ENCODE assay signal across 8 mouse cellular contexts in genomic region chr3:122292300-122293222, GRCm38 (mm10). TPM values are rescaled to one million over a fixed set of nuclear protein-coding genes. Genes with fewer than 3 reads are reported as not detected.
DNase-seq lines count a peak whose midpoint lies in the region; ATAC-seq and TF ChIP-seq lines count a peak whose summit lies in the region.

No protein-coding gene starts in this region.

- H3K27me3 ChIP-seq in embryonic facial prominence, embryonic 13.5 days = no peaks in the 10 kb centered on the region
- no peaks in the 10 kb centered on the region for H3K27me3 ChIP-seq in heart, adult 2 months (ENCODE audit: control insufficient read depth, insufficient read depth, low read length)
- H3K27me3 ChIP-seq in kidney, adult 2 months (replicated peaks; ENCODE audit: control insufficient read depth, insufficient read depth, low read length) = no peaks in the 10 kb centered on the region
- H3K27me3 ChIP-seq in limb, embryonic 12.5 days = no peaks in the 10 kb centered on the region
- no peaks in the 10 kb centered on the region for H3K27me3 ChIP-seq in midbrain, embryonic 14.5 days (ENCODE audit: control insufficient read depth, insufficient read depth, low read length)

- H3K36me3 ChIP-seq in embryonic facial prominence, embryonic 13.5 days = no peaks in the 10 kb centered on the region
- H3K36me3 ChIP-seq in heart, adult 2 months (ENCODE audit: control insufficient read depth, insufficient read depth, low read length) = no peaks in the 10 kb centered on the region
- H3K36me3 ChIP-seq in kidney, adult 2 months (ENCODE audit: control insufficient read depth, insufficient read depth, low read length) = no peaks in the 10 kb centered on the region
- no peaks in the 10 kb centered on the region for H3K36me3 ChIP-seq in limb, embryonic 12.5 days
- H3K36me3 ChIP-seq in midbrain, embryonic 14.5 days (ENCODE audit: control insufficient read depth, insufficient read depth, low read length) = no peaks in the 10 kb centered on the region

- no peaks in the 10 kb centered on the region for H3K79me2 ChIP-seq in heart, adult 2 months (replicated peaks; ENCODE audit: control insufficient read depth, insufficient read depth, low read length)

- DNase-seq in 3T3-L1 (ENCODE audit: low read depth, low spot score) = peak; percentile 94
- DNase-seq in adrenal gland, postnatal 4 days (ENCODE audit: low spot score in 2 of 2) = peak; percentile 90 to 96
- DNase-seq in heart, adult 2 months = peak; percentile 95 to 99
- peak; percentile 96 for DNase-seq in kidney, adult 2 months
- peak; percentile 94 for DNase-seq in midbrain, embryonic 14.5 days
- peak; percentile 92 for DNase-seq in spleen, adult 12 weeks (ENCODE audit: low spot score)

- peak overlapping the region; percentile 72 for H3K4me2 ChIP-seq in embryonic facial prominence, embryonic 13.5 days
- peak overlapping the region; percentile 71 for H3K4me2 ChIP-seq in limb, embryonic 12.5 days
- peak overlapping the region; percentile 80 for H3K4me2 ChIP-seq in midbrain, embryonic 14.5 days (ENCODE audit: low read length)

- peak overlapping the region; percentile 89 for H3K4me3 ChIP-seq in embryonic facial prominence, embryonic 13.5 days
- peak overlapping the region; percentile 81 for H3K4me3 ChIP-seq in heart, adult 2 months
- H3K4me3 ChIP-seq in kidney, adult 2 months (ENCODE audit: insufficient read depth, low read depth, low read length) = peak overlapping the region; percentile 83
- peak overlapping the region; percentile 87 for H3K4me3 ChIP-seq in limb, embryonic 12.5 days (replicated peaks)
- peak overlapping the region; percentile 82 for H3K4me3 ChIP-seq in midbrain, embryonic 14.5 days (replicated peaks; ENCODE audit: low read depth, low read length)

- intact Hi-C loops in heart, adult 2 months (cut with DNase I) = loop anchor here (1.0 to 10.0 kb wide), 4 partner anchors 18 to 492 kb away; partner anchors contain the start of genes Dnttip2 and Gclm

- TF ChIP-seq POLR2A in heart, adult 2 months (IDR thresholded peaks at IDR 0.05; ENCODE audit: insufficient read depth, low read depth, low read length) = no peak; the same call in 1 of the 2 replicates
- no peak for TF ChIP-seq POLR2A in kidney, adult 2 months (IDR thresholded peaks at IDR 0.05; ENCODE audit: low read depth, low read length)

- H3K27ac ChIP-seq in embryonic facial prominence, embryonic 13.5 days = peak overlapping the region; percentile 96
- H3K27ac ChIP-seq in heart, adult 2 months = peak overlapping the region; percentile 98
- peak overlapping the region; percentile 93 for H3K27ac ChIP-seq in kidney, adult 2 months (ENCODE audit: insufficient read depth, low read depth, low read length)
- peak overlapping the region; percentile 99 for H3K27ac ChIP-seq in limb, embryonic 12.5 days
- peak overlapping the region; percentile 100 for H3K27ac ChIP-seq in midbrain, embryonic 14.5 days (replicated peaks; ENCODE audit: low read depth, low read length)

- ATAC-seq in embryonic facial prominence, embryonic 13.5 days (ENCODE audit: insufficient number of reproducible peaks, insufficient read depth, low FRiP score, low TSS enrichment, low read depth) = peak; percentile 80
- ATAC-seq in limb, embryonic 12.5 days (ENCODE audit: insufficient number of reproducible peaks, insufficient read depth, low FRiP score, low TSS enrichment, low read depth) = peak; percentile 45; the same call in 1 of the 2 replicates
- ATAC-seq in midbrain, embryonic 14.5 days (ENCODE audit: low FRiP score, low TSS enrichment) = peak; percentile 72

- peaks cover 32% of the 10 kb centered on the region for H3K4me1 ChIP-seq in embryonic facial prominence, embryonic 13.5 days
- H3K4me1 ChIP-seq in heart, adult 2 months (ENCODE audit: control insufficient read depth, insufficient read depth, low read length) = peaks cover 5% of the 10 kb centered on the region
- no peaks in the 10 kb centered on the region; the same call in 1 of the 2 replicates for H3K4me1 ChIP-seq in kidney, adult 2 months (ENCODE audit: control insufficient read depth, insufficient read depth, low read length)
- peaks cover 38% of the 10 kb centered on the region for H3K4me1 ChIP-seq in limb, embryonic 12.5 days (replicated peaks)
- peaks cover 29% of the 10 kb centered on the region for H3K4me1 ChIP-seq in midbrain, embryonic 14.5 days (ENCODE audit: control insufficient read depth, insufficient read depth, low read length)

- peak overlapping the region; percentile 90 for H3K9ac ChIP-seq in embryonic facial prominence, embryonic 13.5 days
- peak overlapping the region; percentile 87 for H3K9ac ChIP-seq in heart, adult 2 months (ENCODE audit: low read depth, low read length)
- peak overlapping the region; percentile 93 for H3K9ac ChIP-seq in limb, embryonic 12.5 days (replicated peaks)
- peak overlapping the region; percentile 97 for H3K9ac ChIP-seq in midbrain, embryonic 14.5 days (replicated peaks; ENCODE audit: low read length)

- no peaks in the 10 kb centered on the region for H3K9me3 ChIP-seq in embryonic facial prominence, embryonic 13.5 days
- no peaks in the 10 kb centered on the region for H3K9me3 ChIP-seq in limb, embryonic 12.5 days
- no peaks in the 10 kb centered on the region for H3K9me3 ChIP-seq in midbrain, embryonic 14.5 days (ENCODE audit: control insufficient read depth, low read length)

- TF ChIP-seq CTCF in heart, adult 2 months (IDR thresholded peaks at IDR 0.05) = peak; percentile 30; the same call in 1 of the 2 replicates
- peak; percentile 36 for TF ChIP-seq CTCF in kidney, adult 2 months (conservative IDR thresholded peaks at IDR 0.05; ENCODE audit: insufficient read depth, insufficient read length, low read depth, low read length)

- WGBS in embryonic facial prominence, embryonic 13.5 days = 6% methylated on average over 54 of the region's 54 CpGs
- WGBS in heart, adult 2 months = 3% methylated on average over 54 of the region's 54 CpGs
- 6% methylated on average over 54 of the region's 54 CpGs for WGBS in kidney, adult 2 months
- WGBS in limb, embryonic 12.5 days = 7% methylated on average over 54 of the region's 54 CpGs
- 8% methylated on average over 54 of the region's 54 CpGs for WGBS in midbrain, embryonic 14.5 days

- peak; percentile 79 for TF ChIP-seq EP300 in heart, adult 2 months (IDR thresholded peaks at IDR 0.05; ENCODE audit: insufficient read depth, low read depth, low read length)

RNA-seq across cellular contexts. Expression of gene Bcar3, which starts 1.4 kb away (rescaled TPM):
- total RNA-seq in adrenal gland, postnatal 4 days (2021) = 10 to 100 TPM; 47.6 to 54.2 TPM
- 8.6 and 9.4 TPM in 2 replicates for polyA plus RNA-seq in embryonic facial prominence, embryonic 13.5 days (2015; fragmentation: Nextera tagmentation; extraction: Ambion mirVana)
- 1 to 10 TPM; 4.7 to 7.5 TPM for total RNA-seq in heart, adult 2 months (2021)
- polyA plus RNA-seq in heart, adult 2 months (2012; rRNA removed) = 10.0 and 10.2 TPM in 2 replicates
- 41.3 and 45.1 TPM in 2 replicates for polyA plus RNA-seq in kidney, adult 2 months (2012; rRNA removed)
- polyA plus RNA-seq in limb, embryonic 12.5 days (2016; fragmentation: Nextera tagmentation; extraction: Ambion mirVana) = 6.9 and 7.6 TPM in 2 replicates
- polyA plus RNA-seq in midbrain, embryonic 14.5 days (2014; fragmentation: Nextera tagmentation; extraction: Ambion mirVana) = 6.3 and 6.4 TPM in 2 replicates

RNA-seq across cellular contexts. Expression of gene Dnttip2, which starts 18.4 kb away (rescaled TPM):
- 10 to 100 TPM; 47.4 to 52.4 TPM for total RNA-seq in adrenal gland, postnatal 4 days (2021)
- 76.7 and 83.3 TPM in 2 replicates for polyA plus RNA-seq in embryonic facial prominence, embryonic 13.5 days (2015; fragmentation: Nextera tagmentation; extraction: Ambion mirVana)
- total RNA-seq in heart, adult 2 months (2021) = 10 to 100 TPM; 25.7 to 25.8 TPM
- polyA plus RNA-seq in heart, adult 2 months (2012; rRNA removed) = 6.9 and 11.1 TPM in 2 replicates
- 6.6 and 7.9 TPM in 2 replicates for polyA plus RNA-seq in kidney, adult 2 months (2012; rRNA removed)
- 86.5 and 90.5 TPM in 2 replicates for polyA plus RNA-seq in limb, embryonic 12.5 days (2016; fragmentation: Nextera tagmentation; extraction: Ambion mirVana)
- polyA plus RNA-seq in midbrain, embryonic 14.5 days (2014; fragmentation: Nextera tagmentation; extraction: Ambion mirVana) = 48.5 and 57.6 TPM in 2 replicates

RNA-seq across cellular contexts. Expression of gene Gclm, which starts 47.2 kb away (rescaled TPM):
- total RNA-seq in adrenal gland, postnatal 4 days (2021) = 10 to 100 TPM; 74.6 to 88.1 TPM
- 53.1 and 59.7 TPM in 2 replicates for polyA plus RNA-seq in embryonic facial prominence, embryonic 13.5 days (2015; fragmentation: Nextera tagmentation; extraction: Ambion mirVana)
- total RNA-seq in heart, adult 2 months (2021) = 10 to 100 TPM; 44.8 to 51.4 TPM
- polyA plus RNA-seq in heart, adult 2 months (2012; rRNA removed) = 20.7 and 22.5 TPM in 2 replicates
- 227 and 313 TPM in 2 replicates for polyA plus RNA-seq in kidney, adult 2 months (2012; rRNA removed)
- 60.7 and 64.0 TPM in 2 replicates for polyA plus RNA-seq in limb, embryonic 12.5 days (2016; fragmentation: Nextera tagmentation; extraction: Ambion mirVana)
- polyA plus RNA-seq in midbrain, embryonic 14.5 days (2014; fragmentation: Nextera tagmentation; extraction: Ambion mirVana) = 42.5 and 54.5 TPM in 2 replicates

Comparison
In these comparisons a context has a peak if more than half of its experiments do, and no peak if none do; other contexts are left out.
1. Peak in every context shown above with its lines: DNase-seq, ATAC-seq, H3K4me3 ChIP-seq and H3K27ac ChIP-seq.